Mouse (Mus musculus) bone marrow macrophage, adult 2 months (primary cell): Measurements from ENCODE around the gene Esr2. TPM values are rescaled to one million over a fixed set of nuclear protein-coding genes. Genes with fewer than 3 reads are reported as not detected.
A peak's percentile ranks its signal among the peaks of the same experiment; 100 is the strongest.
"Not testable (repeated sequence)": the region's sequence is repeated elsewhere in the genome, so short reads cannot be mapped to it uniquely, and the experiment has no call there.

Source experiments
- H3K27ac ChIP-seq: 2 replicates; pipeline ENCODE4 v1.5.1; 2012; ENCODE audit warnings: low read depth, low read length; ENCODE audit not compliant: insufficient read depth
- H3K4me1 ChIP-seq: 2 replicates; pipeline ENCODE4 v1.6.1; 2012; ENCODE audit warnings: low read length; ENCODE audit not compliant: control insufficient read depth, insufficient read depth
- H3K4me3 ChIP-seq: 2 replicates; pipeline ENCODE4 v1.5.1; 2012; ENCODE audit warnings: mild to moderate bottlenecking, low read length, moderate library complexity; ENCODE audit not compliant: insufficient read depth
- CTCF ChIP-seq: IDR thresholded peaks from 2 replicates; pipeline ENCODE4 v1.5.1; 2012; ENCODE audit warnings: low read depth, mild to moderate bottlenecking, low read length, moderate library complexity
- POLR2A ChIP-seq: IDR thresholded peaks from 2 replicates; pipeline ENCODE4 v1.6.1; 2012; ENCODE audit warnings: mild to moderate bottlenecking, low read depth, low read length, borderline replicate concordance
- polyA plus RNA-seq: library from polyadenylated mRNA; stranded (reverse); fragments of >200 nt; gene quantifications from 2 replicates; pipeline ENCODE4 v1.2.4, GENCODE M21; 2012; ENCODE audit not compliant: missing spikeins, insufficient read depth, insufficient read length

The Esr2 gene
- polyA plus RNA-seq, 1 experiment, result not detected

- Histone ChIP-seq H3K4me1 (no peaks in the 10 kb centered on the region; the same call in 1 of the 2 replicates), H3K27ac (no peak overlapping the region), H3K4me3 (peak overlapping the region; percentile 53; the same call in 1 of the 2 replicates)
- TF ChIP-seq CTCF (peak; percentile 58), POLR2A (no peak)
Measured at GRCm38 (mm10) chr12:76177864-76178518, 932 bp upstream of the Esr2 start.

GRCm38 (mm10) chr12:76165641-76166040, 11.4 kb downstream of the Esr2 start:
- H3K27ac ChIP-seq, result no peak overlapping the region
- H3K4me3 ChIP-seq, result no peak overlapping the region
- H3K4me1 ChIP-seq, result no peaks in the 10 kb centered on the region
- TF ChIP-seq POLR2A, result no peak
- TF ChIP-seq CTCF, result no peak

- not testable (repeated sequence) for H3K4me3 ChIP-seq, H3K27ac ChIP-seq, H3K4me1 ChIP-seq
Measured at GRCm38 (mm10) chr12:76152389-76152788, 24.7 kb downstream of the Esr2 start.

GRCm38 (mm10) chr12:76136701-76137100, 40.4 kb downstream of the Esr2 start:
- no peak overlapping the region for H3K27ac ChIP-seq
- no peak overlapping the region for H3K4me3 ChIP-seq
- no peaks in the 10 kb centered on the region for H3K4me1 ChIP-seq
- TF ChIP-seq POLR2A (no peak), CTCF (no peak)

- not testable (repeated sequence) for H3K4me3 ChIP-seq, H3K27ac ChIP-seq, H3K4me1 ChIP-seq
- peak; percentile 14; the same call in 1 of the 2 replicates for TF ChIP-seq CTCF
Measured at GRCm38 (mm10) chr12:76133081-76133480, 44.0 kb downstream of the Esr2 start.

- Histone ChIP-seq H3K4me1 (no peaks in the 10 kb centered on the region), H3K27ac (no peak overlapping the region), H3K4me3 (no peak overlapping the region)
- TF ChIP-seq POLR2A (no peak), CTCF (no peak)
Measured at GRCm38 (mm10) chr12:76132591-76132990, 44.5 kb downstream of the Esr2 start.

- TF ChIP-seq POLR2A (no peak), CTCF (no peak)
Measured at GRCm38 (mm10) chr12:76130891-76131290, 46.2 kb downstream of the Esr2 start.

GRCm38 (mm10) chr12:76130281-76130680, 46.8 kb downstream of the Esr2 start:
- TF ChIP-seq POLR2A (no peak), CTCF (peak; percentile 18; the same call in 1 of the 2 replicates)
- no peaks in the 10 kb centered on the region for H3K4me1 ChIP-seq
- no peak overlapping the region for H3K27ac ChIP-seq
- H3K4me3 ChIP-seq, result no peak overlapping the region

More at GRCm38 (mm10) chr12:76130891-76131290, 46.2 kb downstream of the Esr2 start:
- no peak overlapping the region for H3K4me3 ChIP-seq
- no peaks in the 10 kb centered on the region for H3K4me1 ChIP-seq
- H3K27ac ChIP-seq, result no peak overlapping the region

GRCm38 (mm10) chr12:76128831-76129230, 48.2 kb downstream of the Esr2 start:
- TF ChIP-seq POLR2A (no peak), CTCF (no peak)
- no peak overlapping the region for H3K27ac ChIP-seq
- no peaks in the 10 kb centered on the region for H3K4me1 ChIP-seq
- no peak overlapping the region for H3K4me3 ChIP-seq

GRCm38 (mm10) chr12:76128306-76128705, 48.8 kb downstream of the Esr2 start:
- TF ChIP-seq POLR2A (no peak), CTCF (no peak)
- H3K4me1 ChIP-seq, result no peaks in the 10 kb centered on the region
- H3K4me3 ChIP-seq, result no peak overlapping the region
- no peak overlapping the region for H3K27ac ChIP-seq

- no peak overlapping the region for H3K4me3 ChIP-seq
Measured at GRCm38 (mm10) chr12:76123223-76123622, 53.8 kb downstream of the Esr2 start.

More at GRCm38 (mm10) chr12:76123223-76123622, 53.8 kb downstream of the Esr2 start:
- TF ChIP-seq CTCF, result no peak
- no peak for TF ChIP-seq POLR2A
- H3K4me1 ChIP-seq, result no peaks in the 10 kb centered on the region
- H3K27ac ChIP-seq, result no peak overlapping the region
